Mouse (Mus musculus): ENCODE measurements at regions not wholly inside any gene's neighbourhood (a gene's known extent, or its start where the extent isn't known, plus 50 kb on each side); places are given as distances from the start of the nearest gene placed in this dataset.
"Not testable (repeated sequence)": the region's sequence is repeated elsewhere in the genome, so short reads cannot be mapped to it uniquely, and the experiment has no call there.

GRCm38 (mm10) chr5:149815879-149816278, 137.8 kb downstream of the B3glct start:
- DNase-seq (ENCODE audit: extremely low spot score, low spot score) = peak; percentile 70

GRCm38 (mm10) chr5:149818812-149819211, 140.8 kb downstream of the B3glct start:
- no peak for DNase-seq (ENCODE audit: extremely low spot score, low spot score)

- DNase-seq (ENCODE audit: extremely low spot score, low spot score) = no peak
These were observed 145.8 kb downstream of the B3glct start for GRCm38 (mm10) chr5:149823821-149824220.

- no peak for DNase-seq (ENCODE audit: extremely low spot score, low spot score)
These were observed 149.6 kb downstream of the B3glct start for GRCm38 (mm10) chr5:149827599-149827998.

- peak; percentile 82 for DNase-seq (ENCODE audit: extremely low spot score, low spot score)
These were observed 153.3 kb downstream of the B3glct start for GRCm38 (mm10) chr5:149831122-149831861.

- no peak for DNase-seq (ENCODE audit: extremely low spot score, low spot score)
These were observed 159.3 kb downstream of the B3glct start for GRCm38 (mm10) chr5:149837379-149837778.

- no peak for DNase-seq (ENCODE audit: extremely low spot score, low spot score)
These were observed 164.5 kb downstream of the B3glct start for GRCm38 (mm10) chr5:149842491-149842890.

- DNase-seq (ENCODE audit: extremely low spot score, low spot score) = no peak
These were observed 165.3 kb downstream of the B3glct start for GRCm38 (mm10) chr5:149843310-149843709.

- DNase-seq (ENCODE audit: extremely low spot score, low spot score) = no peak
These were observed 167.2 kb downstream of the B3glct start for GRCm38 (mm10) chr5:149845256-149845655.

- no peak for DNase-seq (ENCODE audit: extremely low spot score, low spot score)
These were observed 170.0 kb upstream of the Rxfp2 start for GRCm38 (mm10) chr5:149848465-149848864.

GRCm38 (mm10) chr5:149851011-149851410, 167.5 kb upstream of the Rxfp2 start:
- peak; percentile 79 for DNase-seq (ENCODE audit: extremely low spot score, low spot score)

- DNase-seq (ENCODE audit: extremely low spot score, low spot score) = no peak
These were observed 166.0 kb upstream of the Rxfp2 start for GRCm38 (mm10) chr5:149852516-149852915.

GRCm38 (mm10) chr5:149856101-149856500, 162.4 kb upstream of the Rxfp2 start:
- DNase-seq (ENCODE audit: extremely low spot score, low spot score) = no peak

GRCm38 (mm10) chr5:149857019-149857418, 161.5 kb upstream of the Rxfp2 start:
- no peak for DNase-seq (ENCODE audit: extremely low spot score, low spot score)

- DNase-seq (ENCODE audit: extremely low spot score, low spot score) = peak; percentile 74
These were observed 156.9 kb upstream of the Rxfp2 start for GRCm38 (mm10) chr5:149861489-149861962.

GRCm38 (mm10) chr5:149867926-149868325, 150.5 kb upstream of the Rxfp2 start:
- no peak for DNase-seq (ENCODE audit: extremely low spot score, low spot score)

GRCm38 (mm10) chr5:149869441-149869840, 149.0 kb upstream of the Rxfp2 start:
- no peak for DNase-seq (ENCODE audit: extremely low spot score, low spot score)

GRCm38 (mm10) chr5:149870596-149870995, 147.9 kb upstream of the Rxfp2 start:
- DNase-seq (ENCODE audit: extremely low spot score, low spot score) = no peak

GRCm38 (mm10) chr5:149871521-149871920, 147.0 kb upstream of the Rxfp2 start:
- no peak for DNase-seq (ENCODE audit: extremely low spot score, low spot score)

GRCm38 (mm10) chr5:149873482-149874002, 144.9 kb upstream of the Rxfp2 start:
- DNase-seq (ENCODE audit: extremely low spot score, low spot score) = no peak

- DNase-seq (ENCODE audit: extremely low spot score, low spot score) = no peak
These were observed 144.1 kb upstream of the Rxfp2 start for GRCm38 (mm10) chr5:149874342-149874741.

GRCm38 (mm10) chr5:149892453-149892852, 126.0 kb upstream of the Rxfp2 start:
- not testable (repeated sequence) for DNase-seq (ENCODE audit: extremely low spot score, low spot score)

- DNase-seq (ENCODE audit: extremely low spot score, low spot score) = no peak
These were observed 111.5 kb upstream of the Rxfp2 start for GRCm38 (mm10) chr5:149906927-149907326.

Data from neural tube, embryonic 10.5 days (tissue).